Mouse (Mus musculus) B cell, adult 2 months (primary cell): ENCODE results near the gene Kank4.
A peak's percentile ranks its signal among the peaks of the same experiment; 100 is the strongest.
"Not testable (repeated sequence)": the region's sequence is repeated elsewhere in the genome, so short reads cannot be mapped to it uniquely, and the experiment has no call there.

Experiments
- DNase-seq, 2 experiments: peaks; one replicate each; pipeline ENCODE4 v3.0.0; 2022

The Kank4 gene

GRCm38 (mm10) chr4:98817184-98817911 is at the start of gene Kank4:
Gene Kank4 (minus strand): TSS chr4:98817537.
- DNase-seq = no peak

GRCm38 (mm10) chr4:98865386-98866237 is 48.3 kb upstream of the Kank4 start:
- DNase-seq = no peak

GRCm38 (mm10) chr4:98864546-98864945 is 47.2 kb upstream of the Kank4 start:
- DNase-seq = no peak

DNA sequence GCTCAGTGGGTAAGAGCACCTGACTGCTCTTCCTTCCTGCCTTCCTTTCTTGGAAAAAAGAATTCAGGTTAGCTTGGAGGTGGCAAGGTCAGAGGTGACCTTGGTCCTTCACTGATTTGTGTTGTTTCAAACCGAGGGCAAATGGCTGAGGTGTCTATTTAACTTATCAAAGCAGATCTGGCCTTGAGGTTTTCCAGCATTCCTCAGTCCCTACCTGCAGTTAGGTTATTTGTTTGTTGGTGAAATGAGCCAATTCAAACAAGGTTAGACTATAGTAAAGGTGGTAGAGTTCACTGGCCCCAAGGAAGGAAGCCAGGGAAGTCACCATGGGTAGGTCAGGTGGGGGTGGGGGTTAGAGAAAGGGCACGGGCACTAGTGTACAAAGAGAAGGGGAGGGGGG is 46.8 kb upstream of the Kank4 start:
- no peak for DNase-seq

DNA sequence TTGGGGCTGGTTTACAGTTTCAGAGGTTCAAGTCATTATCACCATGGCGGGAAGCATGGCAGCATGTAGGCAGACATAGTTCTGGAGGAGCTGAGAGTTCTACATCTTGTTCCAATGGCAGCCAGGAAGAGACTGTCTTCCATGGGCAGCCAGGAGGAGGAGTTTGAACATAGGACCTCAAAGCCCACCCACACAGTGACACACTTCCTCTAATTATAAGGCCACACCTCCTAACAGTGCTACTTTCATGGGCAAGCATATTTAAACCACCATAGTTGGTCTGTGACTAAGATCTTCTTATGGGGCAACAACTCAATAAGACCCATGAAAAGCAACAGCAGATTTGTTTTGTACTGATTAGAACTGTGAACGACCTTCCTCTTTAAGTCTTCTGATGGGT is 46.1 kb upstream of the Kank4 start:
- no peak for DNase-seq

DNA sequence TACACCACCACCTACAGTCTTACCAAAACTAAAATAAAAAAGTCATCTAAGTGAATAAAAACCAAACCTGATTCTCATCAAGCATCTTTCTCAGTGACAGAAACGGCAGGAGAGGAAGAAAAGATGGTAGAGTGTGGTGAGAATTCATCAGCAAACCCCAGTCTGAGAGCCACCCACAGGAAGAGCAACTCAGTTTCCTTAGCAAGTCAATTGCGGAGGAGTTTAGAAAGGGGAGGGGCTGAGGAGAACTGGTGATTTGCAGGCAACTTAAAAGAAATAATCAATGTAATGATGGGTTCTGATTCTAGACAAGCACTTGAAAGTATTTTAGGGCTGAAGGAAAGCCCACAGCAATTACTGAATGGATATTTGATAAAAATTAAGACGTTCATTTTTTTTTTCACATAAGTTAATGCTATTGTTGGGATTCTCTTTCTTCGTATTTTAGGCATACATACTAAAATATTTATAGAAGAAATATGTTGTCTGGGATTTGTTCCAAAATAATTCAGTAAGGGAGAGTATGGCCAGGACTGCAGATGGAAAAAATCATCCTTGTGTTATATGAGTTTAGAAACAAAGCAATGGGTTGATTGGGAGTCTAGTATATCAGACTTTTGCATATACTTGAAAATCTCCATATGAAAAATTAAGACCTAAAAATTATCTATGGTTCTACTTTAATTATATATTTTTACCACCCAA is 41.0 kb upstream of the Kank4 start:
- DNase-seq = no peak

GRCm38 (mm10) chr4:98857037-98857648 is 39.8 kb upstream of the Kank4 start:
- DNase-seq = no peak

DNA sequence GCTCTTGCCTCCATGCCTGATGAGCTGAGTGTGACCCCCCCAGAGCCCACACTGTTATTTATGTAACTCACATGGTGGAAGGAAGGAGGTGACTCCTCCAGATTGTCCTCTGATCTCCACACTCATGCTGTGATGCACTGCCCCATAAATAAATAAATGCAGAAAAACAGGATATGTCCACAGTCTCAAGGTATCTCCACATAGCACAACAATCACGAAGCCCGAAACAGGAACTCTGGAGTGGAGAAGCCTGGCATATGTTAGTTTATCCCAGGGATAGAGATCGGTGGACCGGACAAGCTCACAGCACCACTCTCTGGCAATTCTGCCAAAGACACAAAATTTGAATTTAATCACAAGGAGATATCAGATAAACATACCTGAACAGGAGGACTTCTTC is 36.6 kb upstream of the Kank4 start:
- no peak for DNase-seq

DNA sequence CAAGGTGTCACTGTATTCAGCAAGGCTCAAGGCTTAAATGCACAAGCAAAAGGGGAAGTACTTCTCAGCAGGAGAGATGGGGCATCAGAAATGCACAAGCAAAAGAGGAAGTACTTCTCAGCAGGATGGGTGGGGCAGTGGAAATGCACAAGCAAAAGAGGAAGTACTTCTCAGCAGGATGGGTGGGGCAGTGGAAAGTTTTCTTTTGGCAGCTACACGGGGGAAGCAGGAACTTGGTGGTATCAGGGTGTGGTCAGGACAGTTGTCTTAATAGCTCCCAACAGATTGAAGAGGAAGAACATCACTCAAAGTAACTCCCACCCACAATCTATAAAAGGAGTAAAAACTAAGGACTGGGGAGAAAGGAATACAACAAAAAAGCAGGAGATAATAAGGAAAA is 33.1 kb upstream of the Kank4 start:
- DNase-seq = peak; percentile 60 to 70

GRCm38 (mm10) chr4:98847120-98847885 is 30.0 kb upstream of the Kank4 start:
- no peak for DNase-seq

- no peak for DNase-seq
These were observed 29.1 kb upstream of the Kank4 start for GRCm38 (mm10) chr4:98846396-98846795.

- no peak for DNase-seq
These were observed 28.4 kb upstream of the Kank4 start for GRCm38 (mm10) chr4:98845687-98846125.

- DNase-seq = no peak
These were observed 27.9 kb upstream of the Kank4 start for GRCm38 (mm10) chr4:98845201-98845600.

GRCm38 (mm10) chr4:98843906-98844597 is 26.7 kb upstream of the Kank4 start:
- no peak for DNase-seq

DNA sequence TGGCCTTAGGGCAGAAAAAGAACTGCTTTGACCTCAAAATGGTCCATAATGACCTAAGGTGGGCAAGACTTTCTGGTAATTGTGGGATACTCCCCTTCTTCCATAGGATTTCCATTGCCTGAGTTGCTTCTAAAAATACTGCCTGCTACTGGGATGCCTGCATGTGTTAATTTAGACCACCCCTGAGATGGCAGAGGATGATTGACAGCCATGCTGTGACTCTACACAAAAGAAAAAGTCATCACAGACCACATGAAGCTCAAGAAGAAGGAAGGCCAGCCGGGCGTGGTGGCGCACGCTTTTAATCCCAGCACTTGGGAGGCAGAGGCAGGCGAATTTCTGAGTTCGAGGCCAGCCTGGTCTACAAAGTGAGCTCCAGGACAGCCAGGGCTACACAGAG is 23.9 kb upstream of the Kank4 start:
- DNase-seq = not testable (repeated sequence)

GRCm38 (mm10) chr4:98840526-98840925 is 23.2 kb upstream of the Kank4 start:
- DNase-seq = no peak

DNA sequence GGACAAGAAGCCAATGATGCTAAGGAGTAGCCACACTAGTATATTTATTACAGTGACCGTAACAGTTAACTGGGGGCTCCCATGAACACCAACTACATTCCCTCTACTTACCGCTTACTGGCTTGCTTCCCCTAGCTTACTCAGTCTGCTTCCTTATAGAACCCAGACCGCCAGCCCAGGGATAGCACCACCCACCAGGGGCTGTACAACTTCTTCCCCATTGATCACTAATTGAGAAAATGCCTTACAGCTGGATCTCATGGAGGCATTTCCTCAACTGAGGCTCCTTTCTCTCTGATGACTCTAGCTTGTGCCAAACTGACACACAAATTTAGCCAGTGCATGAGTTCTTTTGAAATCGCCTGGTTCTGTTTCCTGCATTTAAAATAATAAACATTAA is 21.6 kb upstream of the Kank4 start:
- DNase-seq = no peak

DNA sequence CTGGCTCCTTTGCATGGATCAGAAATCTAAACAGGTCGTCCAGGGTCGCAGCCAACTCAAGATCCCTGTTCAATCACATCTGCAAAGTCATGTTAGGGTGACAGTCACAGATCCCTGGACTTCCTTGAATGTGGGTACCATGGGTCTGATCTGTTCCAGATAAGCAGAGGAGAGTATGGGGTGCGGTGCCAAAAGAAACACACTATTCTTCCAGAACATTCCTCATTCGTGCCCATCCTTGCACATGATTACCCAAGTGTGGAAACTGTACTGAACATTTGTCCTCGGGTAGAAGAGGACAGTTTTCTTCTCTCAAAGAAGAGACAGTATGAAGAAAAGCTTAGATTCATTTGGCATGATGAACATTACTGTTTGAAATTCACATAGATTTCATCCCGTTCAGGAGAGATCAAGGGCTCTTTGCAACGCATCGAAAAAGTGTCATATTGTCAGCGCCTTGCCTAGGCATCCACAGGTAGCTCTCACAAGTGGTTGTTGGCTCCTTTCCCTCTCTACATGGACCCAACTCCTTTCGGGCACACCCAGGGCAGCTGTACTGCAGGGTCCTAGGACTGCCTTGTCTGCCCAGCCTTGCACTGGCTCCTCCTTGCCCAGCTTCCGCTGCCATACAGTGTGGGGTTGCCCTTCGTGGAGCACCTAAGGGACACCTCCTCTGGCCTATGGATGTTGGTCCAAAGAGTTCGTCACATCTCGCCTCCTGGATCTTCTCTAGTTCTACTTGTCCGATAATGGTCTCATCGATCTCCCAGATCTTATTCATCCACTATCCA is 20.6 kb upstream of the Kank4 start:
- no peak for DNase-seq

GRCm38 (mm10) chr4:98836519-98836918 is 19.2 kb upstream of the Kank4 start:
- no peak for DNase-seq

DNA sequence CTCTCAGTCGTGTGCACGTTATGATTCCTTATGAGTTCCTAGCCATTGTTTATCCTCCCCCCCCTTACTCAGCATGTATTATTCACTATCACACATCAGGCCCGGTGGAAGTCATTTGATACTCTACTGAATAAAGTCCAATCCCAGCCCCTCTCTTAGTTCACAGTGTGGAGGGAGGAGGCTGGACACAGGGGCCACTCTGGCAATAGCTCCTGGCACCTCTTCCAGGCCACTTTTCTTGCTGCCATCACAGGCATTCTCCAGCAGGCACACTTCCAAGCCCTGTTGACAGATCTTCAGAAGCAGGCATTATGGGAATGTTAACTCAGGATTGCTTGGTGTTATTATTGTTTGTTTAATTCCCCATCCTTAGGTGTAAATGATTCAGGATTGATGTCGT is 17.4 kb upstream of the Kank4 start:
- DNase-seq = no peak

DNA sequence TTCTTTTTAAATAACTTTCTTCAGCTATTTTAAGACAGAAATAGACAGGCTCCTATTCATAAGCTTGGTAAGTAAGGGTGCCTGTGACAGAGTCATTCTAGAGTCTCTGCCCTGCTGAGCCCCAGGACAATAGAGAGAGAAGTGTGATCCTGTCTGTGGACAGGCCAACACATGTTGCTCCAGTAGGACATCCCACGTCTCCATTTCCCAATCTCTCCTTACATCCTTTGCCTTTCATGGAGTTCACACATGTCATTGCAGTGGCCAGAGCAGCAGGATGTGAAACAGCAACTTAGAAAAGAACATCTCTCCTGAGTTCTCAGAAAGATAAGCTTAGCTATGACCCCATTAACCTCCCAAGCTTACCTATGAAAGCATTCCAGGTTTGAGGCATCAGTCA is 14.4 kb upstream of the Kank4 start:
- DNase-seq = no peak
